Mouse (Mus musculus) hindbrain, embryonic 12.5 days (tissue): ENCODE data around the gene Rnf217. TPM values are rescaled to one million over a fixed set of nuclear protein-coding genes. Genes with fewer than 3 reads are reported as not detected.

Experiments
- ATAC-seq: fragments of 200-750 bp; cut with Nextera tagmentation; 2 replicates; pipeline ENCODE4 v1.8.0; 2017; ENCODE audit warnings: moderate TSS enrichment; ENCODE audit not compliant: low FRiP score
- H3K27ac ChIP-seq: fragments of 300-500 bp; sonication (generic); 2 replicates; pipeline ENCODE4 v1.5.1; 2016; ENCODE audit warnings: mild to moderate bottlenecking
- H3K27me3 ChIP-seq: fragments of 300-500 bp; sonication (generic); 2 replicates; pipeline ENCODE4 v1.6.1; 2016; ENCODE audit warnings: mild to moderate bottlenecking
- H3K36me3 ChIP-seq: fragments of 300-500 bp; sonication (generic); 2 replicates; pipeline ENCODE4 v1.6.1; 2016; ENCODE audit warnings: mild to moderate bottlenecking
- H3K4me1 ChIP-seq: fragments of 300-500 bp; sonication (generic); 2 replicates; pipeline ENCODE4 v1.6.1; 2016
- H3K4me2 ChIP-seq: fragments of 300-500 bp; sonication (generic); replicated peaks from 2 replicates; pipeline ENCODE4 v1.6.1; 2016; ENCODE audit warnings: mild to moderate bottlenecking
- H3K4me3 ChIP-seq: fragments of 300-500 bp; sonication (generic); 2 replicates; pipeline ENCODE4 v1.5.1; 2016; ENCODE audit warnings: mild to moderate bottlenecking
- H3K9ac ChIP-seq: fragments of 300-500 bp; sonication (generic); 2 replicates; pipeline ENCODE4 v1.6.1; 2016; ENCODE audit warnings: mild to moderate bottlenecking, moderate library complexity
- H3K9me3 ChIP-seq: fragments of 300-500 bp; sonication (generic); replicated peaks from 2 replicates; pipeline ENCODE4 v1.6.1; 2016; ENCODE audit warnings: mild to moderate bottlenecking
- WGBS: fragments of 180-500 bp; shearing (Covaris S2); methylation state at CpG from one replicate; pipeline ENCODE4 v1.1.7; 2016; 5-methylcytosine and 5-hydroxymethylcytosine counted together
- polyA plus RNA-seq: library from polyadenylated mRNA; unstranded; fragments of >200 nt; fragmentation: Nextera tagmentation; extraction: Ambion mirVana; gene quantifications from 2 replicates; pipeline ENCODE4 v1.2.1, GENCODE M21; 2016

Rnf217 gene
- polyA plus RNA-seq, 1 experiment from 2014 or later, result 2.4 TPM

DNA sequence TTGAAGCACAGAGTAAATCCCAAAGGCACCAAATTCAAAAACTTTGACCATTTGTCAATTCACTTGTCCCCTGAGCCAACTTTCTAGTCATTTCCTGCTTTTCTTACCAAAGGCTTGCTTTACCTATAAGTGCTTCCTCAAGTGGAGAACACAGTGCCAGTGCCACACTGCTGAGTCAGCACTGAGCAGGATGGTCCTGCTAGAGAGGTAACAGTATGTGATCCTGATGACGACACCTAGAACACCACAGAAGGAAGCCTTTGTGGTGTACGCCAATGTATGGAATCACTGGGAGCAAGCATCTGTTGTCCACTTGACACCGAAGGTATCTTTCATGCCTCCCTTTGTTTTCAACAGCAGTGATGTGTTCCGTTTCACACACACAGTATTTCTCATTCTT, 90.8 kb downstream of the Rnf217 start:
- no peaks in the 10 kb centered on the region for H3K4me1 ChIP-seq

GRCm38 (mm10) chr10:31517192-31517591, 91.8 kb downstream of the Rnf217 start:
- Histone ChIP-seq H3K4me2 (no peak overlapping the region), H3K36me3 (no peaks in the 10 kb centered on the region), H3K27ac (no peak overlapping the region), H3K9me3 (no peaks in the 10 kb centered on the region), H3K4me1 (no peaks in the 10 kb centered on the region), H3K4me3 (no peak overlapping the region), H3K27me3 (no peaks in the 10 kb centered on the region), H3K9ac (no peak overlapping the region)
- WGBS, result 79% methylated on average over 4 of the region's 4 CpGs
- ATAC-seq, result no peak

More for the DNA sequence above, 90.8 kb downstream of the Rnf217 start:
- ATAC-seq, result no peak
- no peak overlapping the region for H3K4me3 ChIP-seq
- no peak overlapping the region for H3K9ac ChIP-seq
- H3K9me3 ChIP-seq, result no peaks in the 10 kb centered on the region
- H3K36me3 ChIP-seq, result no peaks in the 10 kb centered on the region
- 86% methylated on average over 4 of the region's 4 CpGs for WGBS
- no peak overlapping the region for H3K27ac ChIP-seq
- H3K4me2 ChIP-seq, result no peak overlapping the region
- no peaks in the 10 kb centered on the region for H3K27me3 ChIP-seq

- Histone ChIP-seq H3K4me2 (no peak overlapping the region), H3K36me3 (no peaks in the 10 kb centered on the region), H3K4me1 (no peaks in the 10 kb centered on the region), H3K9ac (no peak overlapping the region), H3K9me3 (no peaks in the 10 kb centered on the region), H3K4me3 (no peak overlapping the region), H3K27ac (0 out of 2 replicates have a peak overlapping the region, but pooled peaks have one; percentile 52), H3K27me3 (no peaks in the 10 kb centered on the region)
- 42% methylated on average over 1 of the region's 1 CpGs for WGBS
- ATAC-seq, result peak; percentile 58
Measured at GRCm38 (mm10) chr10:31515897-31516296, 93.1 kb downstream of the Rnf217 start.

GRCm38 (mm10) chr10:31504134-31504551, 104.8 kb downstream of the Rnf217 start:
- Histone ChIP-seq H3K4me1 (no peaks in the 10 kb centered on the region), H3K27ac (no peak overlapping the region), H3K9ac (no peak overlapping the region), H3K9me3 (no peaks in the 10 kb centered on the region), H3K4me3 (no peak overlapping the region), H3K27me3 (no peaks in the 10 kb centered on the region), H3K36me3 (0 out of 2 replicates have a peak, but pooled peaks cover 4% of the 10 kb centered on the region), H3K4me2 (no peak overlapping the region)
- WGBS, result 63% methylated on average over 3 of the region's 3 CpGs
- ATAC-seq, result peak; percentile 74

- WGBS, result 87% methylated on average over 8 of the region's 8 CpGs
- ATAC-seq, result no peak; the same call in 1 of the 2 replicates
Measured at GRCm38 (mm10) chr10:31503542-31504133, 105.3 kb downstream of the Rnf217 start.

DNA sequence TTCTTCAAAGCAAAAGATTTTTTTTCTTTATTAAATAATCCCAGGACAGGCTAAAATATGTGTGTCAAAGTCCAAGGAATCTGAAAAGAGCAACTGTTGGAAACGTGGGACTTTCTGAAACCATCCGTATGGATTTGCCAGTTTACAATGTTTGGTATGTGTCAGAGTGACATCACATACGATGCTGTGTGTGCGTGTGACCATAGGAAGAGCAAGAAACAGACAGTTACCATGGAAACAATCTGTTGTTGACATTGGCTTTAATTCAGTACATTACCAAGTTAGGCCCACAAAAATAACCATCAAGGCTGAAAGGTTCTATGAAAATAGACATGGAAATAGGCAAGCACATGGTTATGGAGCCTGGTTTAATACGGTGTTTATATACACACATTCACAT, 107.3 kb downstream of the Rnf217 start:
- Histone ChIP-seq H3K4me1 (no peaks in the 10 kb centered on the region), H3K4me2 (no peak overlapping the region), H3K27me3 (no peaks in the 10 kb centered on the region), H3K9me3 (no peaks in the 10 kb centered on the region), H3K9ac (no peak overlapping the region), H3K27ac (no peak overlapping the region), H3K36me3 (0 out of 2 replicates have a peak, but pooled peaks cover 4% of the 10 kb centered on the region), H3K4me3 (no peak overlapping the region)
- no peak for ATAC-seq
- WGBS, result 84% methylated on average over 5 of the region's 5 CpGs

More at GRCm38 (mm10) chr10:31503542-31504133, 105.3 kb downstream of the Rnf217 start:
- no peak overlapping the region for H3K27ac ChIP-seq
- H3K4me3 ChIP-seq, result no peak overlapping the region
- no peak overlapping the region for H3K4me2 ChIP-seq
- no peaks in the 10 kb centered on the region for H3K9me3 ChIP-seq
- H3K27me3 ChIP-seq, result no peaks in the 10 kb centered on the region
- 0 out of 2 replicates have a peak, but pooled peaks cover 4% of the 10 kb centered on the region for H3K36me3 ChIP-seq
- no peak overlapping the region for H3K9ac ChIP-seq
- no peaks in the 10 kb centered on the region for H3K4me1 ChIP-seq

GRCm38 (mm10) chr10:31496931-31497330, 112.1 kb downstream of the Rnf217 start:
- Histone ChIP-seq H3K4me2 (no peak overlapping the region), H3K9me3 (no peaks in the 10 kb centered on the region), H3K27me3 (no peaks in the 10 kb centered on the region), H3K27ac (no peak overlapping the region), H3K4me1 (no peaks in the 10 kb centered on the region), H3K9ac (no peak overlapping the region), H3K36me3 (no peaks in the 10 kb centered on the region), H3K4me3 (no peak overlapping the region)
- ATAC-seq, result no peak
- 91% methylated on average over 2 of the region's 2 CpGs for WGBS

DNA sequence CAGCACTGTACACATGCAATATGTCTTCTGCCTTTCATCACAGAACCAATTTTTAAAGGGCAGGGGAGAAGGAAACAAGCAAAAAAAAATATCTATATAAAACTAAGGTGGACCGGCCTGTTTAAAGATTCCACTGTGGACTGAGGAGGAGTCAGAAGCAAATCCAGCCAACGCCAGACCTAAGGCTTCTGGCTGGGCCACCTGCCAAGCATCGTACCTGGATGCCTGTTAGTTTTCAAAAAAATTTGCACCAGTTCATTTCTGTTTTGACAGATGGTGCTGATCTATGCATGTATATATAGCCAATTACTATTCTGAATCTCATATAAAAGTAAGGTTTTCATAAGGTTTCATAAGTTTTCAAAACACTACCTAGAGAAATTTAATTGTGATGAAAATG, 113.2 kb downstream of the Rnf217 start:
- H3K9ac ChIP-seq, result no peak overlapping the region
- 83% methylated on average over 3 of the region's 3 CpGs for WGBS
- no peaks in the 10 kb centered on the region for H3K36me3 ChIP-seq
- no peak overlapping the region for H3K4me3 ChIP-seq
- no peaks in the 10 kb centered on the region for H3K4me1 ChIP-seq
- H3K27ac ChIP-seq, result no peak overlapping the region
- ATAC-seq, result no peak
- no peak overlapping the region for H3K4me2 ChIP-seq
- no peaks in the 10 kb centered on the region for H3K9me3 ChIP-seq
- no peaks in the 10 kb centered on the region for H3K27me3 ChIP-seq

GRCm38 (mm10) chr10:31494296-31494695, 114.7 kb downstream of the Rnf217 start:
- no peak for ATAC-seq
- H3K9me3 ChIP-seq, result 0 out of 2 replicates have a peak, but pooled peaks cover 4% of the 10 kb centered on the region
- no peaks in the 10 kb centered on the region for H3K27me3 ChIP-seq
- no peak overlapping the region for H3K4me2 ChIP-seq
- H3K4me3 ChIP-seq, result no peak overlapping the region
- WGBS, result 100% methylated on average over 1 of the region's 1 CpGs
- no peak overlapping the region for H3K27ac ChIP-seq
- no peak overlapping the region for H3K9ac ChIP-seq
- no peaks in the 10 kb centered on the region for H3K4me1 ChIP-seq
- peaks cover 5% of the 10 kb centered on the region; the same call in 1 of the 2 replicates for H3K36me3 ChIP-seq

GRCm38 (mm10) chr10:31467043-31467898, 141.7 kb downstream of the Rnf217 start:
- WGBS, result 67% methylated on average over 10 of the region's 10 CpGs
- Histone ChIP-seq H3K4me3 (no peak overlapping the region), H3K36me3 (no peaks in the 10 kb centered on the region), H3K27ac (no peak overlapping the region), H3K4me2 (no peak overlapping the region), H3K4me1 (no peaks in the 10 kb centered on the region), H3K9ac (no peak overlapping the region), H3K27me3 (no peaks in the 10 kb centered on the region), H3K9me3 (no peaks in the 10 kb centered on the region)
- no peak for ATAC-seq

- H3K36me3 ChIP-seq, result no peaks in the 10 kb centered on the region
- WGBS, result 87% methylated on average over 6 of the region's 6 CpGs
- H3K27ac ChIP-seq, result no peak overlapping the region
- H3K27me3 ChIP-seq, result no peaks in the 10 kb centered on the region
- ATAC-seq, result no peak
- H3K9me3 ChIP-seq, result no peaks in the 10 kb centered on the region
- H3K9ac ChIP-seq, result no peak overlapping the region
- no peak overlapping the region for H3K4me3 ChIP-seq
- H3K4me2 ChIP-seq, result no peak overlapping the region
- no peaks in the 10 kb centered on the region for H3K4me1 ChIP-seq
Measured at GRCm38 (mm10) chr10:31465840-31466541, 143.0 kb downstream of the Rnf217 start.

GRCm38 (mm10) chr10:31465424-31465823, 143.6 kb downstream of the Rnf217 start:
- Histone ChIP-seq H3K27ac (no peak overlapping the region), H3K4me3 (no peak overlapping the region), H3K9me3 (no peaks in the 10 kb centered on the region), H3K27me3 (no peaks in the 10 kb centered on the region), H3K4me1 (no peaks in the 10 kb centered on the region), H3K4me2 (no peak overlapping the region), H3K36me3 (no peaks in the 10 kb centered on the region), H3K9ac (no peak overlapping the region)
- ATAC-seq, result no peak
- 82% methylated on average over 4 of the region's 4 CpGs for WGBS
